24 mouse cellular contexts compared by ENCODE assay signal in the genomic region with DNA sequence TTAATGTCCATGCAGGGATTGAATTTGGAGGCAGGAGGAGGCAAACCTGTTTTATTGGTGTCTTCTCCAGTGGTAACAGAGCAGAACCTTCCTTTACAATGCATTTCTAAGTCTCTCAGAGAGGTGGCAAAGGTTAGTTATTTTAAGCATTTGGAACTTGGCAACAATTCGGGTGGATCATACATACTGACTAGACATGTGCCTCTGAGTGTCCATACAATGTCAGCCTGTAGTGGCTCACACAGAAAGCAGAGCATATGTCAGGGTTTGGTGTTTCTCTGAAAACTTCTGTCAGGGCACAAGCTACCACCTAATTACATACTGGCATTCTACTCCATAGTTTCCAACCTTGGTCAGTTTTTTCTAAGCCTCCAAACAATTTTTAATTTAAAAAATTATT.
"Had no signal": no experiment of that assay in that cellular context is flagged by ENCODE, and none has a peak within 500 bp of the region (broad histone marks: within the 10 kb centered on the region; RNA-seq: fewer than 3 reads in every experiment).

No protein-coding gene starts in this region.

- H3K4me2 ChIP-seq: heart, embryonic 11.5 days; heart, embryonic 13.5 days; heart, embryonic 15.5 days; hindbrain, embryonic 13.5 days; hindbrain, embryonic 15.5 days; kidney, embryonic 15.5 days; limb, embryonic 13.5 days; limb, embryonic 15.5 days had no signal

- ATAC-seq: hindbrain, postnatal 0 days; intestine, embryonic 16.5 days had no signal

- H3K4me3 ChIP-seq: heart, embryonic 13.5 days; heart, embryonic 15.5 days; hindbrain, embryonic 13.5 days; hindbrain, embryonic 15.5 days; kidney, embryonic 15.5 days; limb, embryonic 13.5 days; limb, embryonic 15.5 days had no signal

- H3K9ac ChIP-seq: heart, embryonic 13.5 days; heart, embryonic 15.5 days; hindbrain, embryonic 13.5 days; hindbrain, embryonic 15.5 days; kidney, embryonic 15.5 days; limb, embryonic 13.5 days; limb, embryonic 15.5 days had no signal

- H3K36me3 ChIP-seq: heart, embryonic 13.5 days; heart, embryonic 15.5 days; hindbrain, embryonic 13.5 days; hindbrain, embryonic 15.5 days; kidney, embryonic 15.5 days; limb, embryonic 13.5 days; limb, embryonic 15.5 days had no signal

- H3K9me3 ChIP-seq: heart, embryonic 13.5 days; heart, embryonic 15.5 days; hindbrain, embryonic 13.5 days; hindbrain, embryonic 15.5 days; kidney, embryonic 15.5 days; limb, embryonic 13.5 days; limb, embryonic 15.5 days had no signal

- H3K4me1 ChIP-seq: heart, embryonic 13.5 days; heart, embryonic 15.5 days; kidney, embryonic 15.5 days; limb, embryonic 13.5 days; limb, embryonic 15.5 days had no signal

- DNase-seq: gastrocnemius, postnatal 14 days; gastrocnemius, postnatal 36 days; heart, adult 18-20 months; heart, postnatal 14 days; heart, postnatal 36 days; kidney, adult 11 months; kidney, adult 2 months; kidney, adult 9 months; kidney, postnatal 14 days; kidney, postnatal 36 days; layer of hippocampus, adult 9-11 months; layer of hippocampus, postnatal 36 days; left cerebral cortex, postnatal 4 days had no signal

- H3K27ac ChIP-seq: heart, embryonic 13.5 days; heart, embryonic 15.5 days; hindbrain, embryonic 13.5 days; hindbrain, embryonic 15.5 days; hindbrain, postnatal 0 days; kidney, embryonic 15.5 days; kidney, postnatal 0 days; limb, embryonic 13.5 days; limb, embryonic 15.5 days had no signal

- H3K27me3 ChIP-seq: heart, embryonic 13.5 days; heart, embryonic 15.5 days; hindbrain, embryonic 13.5 days; hindbrain, embryonic 15.5 days; kidney, embryonic 15.5 days; limb, embryonic 13.5 days; limb, embryonic 15.5 days had no signal
